Mouse (Mus musculus): ENCODE data around the gene Tfpi. TPM values are rescaled to one million over a fixed set of nuclear protein-coding genes. Genes with fewer than 3 reads are reported as not detected.

The Tfpi gene
- total RNA-seq, 2 experiments from 2014 or later, result 2.3 to 6.9 TPM

DNA sequence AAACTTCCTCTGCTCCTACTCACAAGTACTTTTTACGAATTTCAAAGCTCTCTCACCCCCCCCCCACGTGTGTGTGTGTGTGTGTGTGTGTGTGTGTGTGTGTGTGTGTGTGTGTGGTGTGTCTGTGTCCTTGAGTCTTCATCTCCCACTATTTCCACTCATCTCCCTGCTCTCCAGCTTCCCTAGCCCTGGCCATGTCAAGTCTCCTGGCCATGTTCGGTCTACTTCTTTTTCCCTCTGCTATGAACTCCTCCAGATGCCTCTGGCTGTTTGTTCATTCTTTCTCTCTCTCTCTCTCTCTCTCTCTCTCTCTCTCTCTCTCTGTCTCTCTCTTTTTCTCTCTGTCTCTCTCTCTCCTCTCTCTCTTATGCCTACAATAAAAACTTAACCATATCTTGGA is 444 bp downstream of the Tfpi start:
- no peak for ATAC-seq (replicated peaks; ENCODE audit: low FRiP score, poor library complexity, severe bottlenecking)

DNA sequence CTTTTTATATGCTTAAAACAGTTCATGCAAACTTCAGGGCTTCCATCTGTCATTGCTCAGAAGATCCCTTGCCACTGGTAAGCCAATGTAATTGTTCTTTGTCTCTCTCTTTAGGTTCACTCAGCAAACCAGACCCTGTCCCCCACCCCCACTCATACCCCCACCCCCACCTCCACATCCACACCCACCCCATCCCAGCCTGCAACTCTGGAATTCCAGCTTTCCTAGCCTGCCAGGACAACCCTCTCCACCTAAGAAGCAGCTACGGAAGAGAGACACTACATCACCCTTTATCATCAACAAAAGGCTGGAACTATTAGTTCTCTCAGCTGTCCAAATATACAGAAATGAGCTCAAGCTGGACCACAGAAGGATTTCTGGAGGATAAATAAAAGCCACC is 974 bp downstream of the Tfpi start:
- ATAC-seq (replicated peaks; ENCODE audit: low FRiP score, poor library complexity, severe bottlenecking), result no peak

DNA sequence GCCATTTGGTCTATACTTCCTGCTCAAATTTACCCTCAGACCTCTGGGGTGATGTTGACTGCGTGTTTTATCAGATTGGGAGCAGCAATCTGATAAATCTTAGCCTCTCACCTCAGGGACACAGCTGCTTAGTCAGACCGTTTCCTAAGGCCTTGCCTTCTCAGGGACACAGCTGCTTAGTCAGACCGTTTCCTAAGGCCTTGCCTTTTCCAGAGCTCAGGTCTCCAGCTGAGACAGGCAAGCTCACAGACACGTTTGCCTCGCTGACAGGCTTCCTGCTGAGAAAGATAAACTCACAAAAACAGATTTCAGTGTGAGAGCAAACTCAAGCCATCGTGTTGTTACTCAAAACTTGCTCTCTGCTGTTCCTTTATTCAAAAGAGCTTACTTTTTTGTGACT is 1.9 kb downstream of the Tfpi start:
- no peak for ATAC-seq (replicated peaks; ENCODE audit: low FRiP score, poor library complexity, severe bottlenecking)

DNA sequence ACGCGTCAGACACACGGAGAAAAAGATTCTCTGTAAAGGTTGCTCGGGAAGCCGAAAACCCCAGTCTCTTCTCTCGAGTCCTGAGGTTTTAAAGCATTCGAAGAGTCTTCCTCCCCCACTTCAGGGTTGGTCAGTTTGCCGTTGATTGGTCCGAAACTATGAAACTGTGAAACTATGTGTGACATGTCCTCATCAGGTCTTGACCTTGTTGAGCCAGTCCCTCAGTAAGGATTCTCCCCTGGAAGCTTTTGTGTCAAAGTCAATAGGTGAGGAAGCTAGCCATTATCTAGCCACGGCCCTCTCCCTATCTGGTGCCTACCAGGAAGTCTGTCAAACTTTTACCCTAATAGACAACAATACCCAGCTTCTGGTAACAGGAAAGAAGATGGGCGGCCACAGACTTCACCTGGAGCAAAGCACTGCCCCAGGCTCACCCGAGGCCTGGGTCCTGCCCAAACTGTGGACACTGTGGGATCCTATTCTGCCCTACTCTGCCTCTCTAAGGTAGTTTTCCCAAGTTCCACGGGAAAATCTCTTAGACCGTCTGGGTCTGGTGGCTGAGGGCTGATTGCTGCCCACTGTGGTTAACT is 2.5 kb downstream of the Tfpi start:
- no peak for ATAC-seq (replicated peaks; ENCODE audit: low FRiP score, poor library complexity, severe bottlenecking)

DNA sequence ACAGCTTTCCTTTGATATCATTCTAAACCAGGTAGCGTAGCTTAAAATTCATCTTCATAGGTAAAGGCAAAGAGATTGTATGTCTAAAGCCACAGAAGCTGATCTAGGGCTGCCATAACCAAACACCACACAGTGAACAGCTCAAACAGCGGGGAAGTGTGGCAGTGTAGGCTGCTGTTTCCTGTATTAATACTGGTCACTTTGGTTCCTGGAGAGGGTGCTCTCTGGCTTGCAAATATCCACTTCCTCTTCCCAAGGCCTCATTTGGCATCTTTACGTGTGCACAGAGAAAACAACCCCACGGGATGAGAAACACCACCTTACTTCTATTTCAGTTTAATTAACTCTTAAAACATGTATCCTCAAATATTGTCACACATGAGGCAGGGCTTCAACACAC is 9.2 kb downstream of the Tfpi start:
- ATAC-seq (replicated peaks; ENCODE audit: low FRiP score, poor library complexity, severe bottlenecking), result no peak

DNA sequence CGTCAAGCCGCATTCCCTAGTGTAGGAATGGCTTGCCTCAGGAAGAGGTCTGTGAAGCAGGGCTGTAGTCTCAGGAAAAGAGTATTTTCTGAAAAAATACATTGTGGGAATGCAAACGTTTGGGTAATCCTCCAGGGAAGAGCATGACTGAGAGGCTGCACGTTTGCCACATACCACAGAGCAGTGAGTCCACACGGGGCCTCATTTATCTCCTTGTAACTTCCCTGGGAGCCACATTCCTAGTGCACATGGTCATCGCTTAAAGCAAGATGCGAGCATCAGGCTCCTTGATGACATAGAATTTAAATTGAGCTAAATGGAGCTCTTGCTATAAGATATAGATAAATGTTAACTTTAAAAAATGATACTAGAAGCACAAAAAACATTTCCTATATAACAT is 11.6 kb downstream of the Tfpi start:
- ATAC-seq (replicated peaks; ENCODE audit: low FRiP score, poor library complexity, severe bottlenecking), result no peak

DNA sequence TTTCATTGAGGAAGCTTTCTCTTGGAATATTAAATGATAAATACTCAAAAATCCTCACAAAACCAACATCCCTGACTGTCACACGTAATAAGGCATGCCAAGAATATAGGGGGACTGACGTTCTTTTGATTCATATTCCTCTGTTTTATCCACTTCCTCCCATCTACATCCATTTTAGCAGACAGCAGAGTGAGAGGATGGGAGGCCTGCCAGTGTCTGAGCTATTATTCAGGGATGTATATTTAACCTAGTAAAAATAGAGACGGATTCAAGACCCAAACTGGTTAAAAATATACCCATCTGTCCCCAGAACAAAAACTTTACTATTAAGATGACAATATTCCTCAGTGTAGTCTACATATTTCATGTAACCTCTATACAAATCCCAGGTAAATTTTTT is 14.2 kb downstream of the Tfpi start:
- ATAC-seq (replicated peaks; ENCODE audit: low FRiP score, poor library complexity, severe bottlenecking), result no peak

DNA sequence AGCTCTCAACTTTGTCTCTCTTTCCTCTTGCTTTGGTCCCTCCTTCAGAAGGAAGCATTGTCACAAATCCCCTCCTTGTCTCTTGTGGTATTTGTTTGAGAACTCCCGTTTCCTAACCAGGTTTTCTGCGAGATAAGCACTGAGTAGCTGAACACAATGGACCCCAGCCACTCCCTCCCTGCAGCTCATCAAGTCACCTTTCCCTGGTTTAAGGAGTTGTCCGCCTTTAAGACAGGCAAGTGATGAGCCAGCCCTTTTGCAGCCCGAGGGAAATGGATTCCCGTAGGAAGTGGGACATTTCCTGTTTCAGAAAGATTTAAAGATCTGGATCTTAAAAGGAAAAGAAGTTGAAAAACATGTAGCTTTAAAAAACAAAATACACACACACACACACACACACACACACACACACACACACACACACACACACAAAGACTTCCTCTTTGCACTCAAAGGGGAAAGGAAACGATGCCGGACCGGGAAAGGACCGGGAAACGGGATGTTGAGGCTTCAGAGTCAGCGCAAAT is 16.9 kb downstream of the Tfpi start:
- ATAC-seq (replicated peaks; ENCODE audit: low FRiP score, poor library complexity, severe bottlenecking), result no peak

DNA sequence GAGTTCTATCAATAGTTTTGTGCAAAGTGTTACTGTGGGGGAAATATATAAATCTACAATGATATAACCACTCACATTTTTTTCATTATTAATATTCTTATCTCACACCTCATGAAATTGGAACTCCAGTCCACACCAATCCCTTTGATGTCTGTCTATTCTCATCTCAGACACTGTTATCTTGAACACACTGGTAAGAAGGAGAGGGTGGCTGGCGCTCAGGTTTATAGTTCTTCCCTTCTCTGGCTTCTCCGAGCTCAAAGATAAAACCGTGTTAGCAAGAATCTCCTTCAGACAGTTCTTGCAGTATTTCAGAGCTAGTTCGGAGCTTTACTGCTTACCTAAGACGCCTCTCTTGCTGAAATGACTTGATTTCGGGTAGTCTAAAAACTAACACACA is 19.4 kb downstream of the Tfpi start:
- no peak for ATAC-seq (replicated peaks; ENCODE audit: low FRiP score, poor library complexity, severe bottlenecking)

DNA sequence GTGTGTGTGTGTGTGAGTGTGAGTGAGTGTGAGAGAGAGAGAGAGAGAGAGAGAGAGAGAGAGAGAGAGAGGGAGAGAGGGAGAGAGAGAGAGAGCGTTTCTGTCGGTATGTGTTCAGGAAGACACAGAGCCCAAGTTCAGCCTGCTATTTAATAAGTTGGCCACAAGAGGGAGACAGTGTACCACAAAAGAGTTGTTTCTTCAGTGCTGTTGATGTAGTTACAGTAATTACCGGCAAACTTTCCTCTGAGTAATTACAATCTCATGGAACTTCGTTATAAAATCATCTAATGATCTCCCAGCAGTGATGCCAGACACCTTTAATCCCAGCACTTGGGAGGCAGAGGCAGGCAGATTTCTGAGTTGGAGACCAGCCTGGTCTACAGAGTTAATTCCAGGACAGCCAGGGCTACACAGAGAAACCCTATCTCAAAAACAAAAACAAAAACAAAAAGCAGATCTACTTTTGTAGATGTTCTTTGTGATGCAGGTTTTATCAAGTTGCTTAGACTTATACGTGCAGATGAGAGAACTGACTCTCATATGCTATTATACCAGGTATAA is 21.3 kb downstream of the Tfpi start:
- peak; percentile 92 for ATAC-seq (replicated peaks; ENCODE audit: low FRiP score, poor library complexity, severe bottlenecking)

DNA sequence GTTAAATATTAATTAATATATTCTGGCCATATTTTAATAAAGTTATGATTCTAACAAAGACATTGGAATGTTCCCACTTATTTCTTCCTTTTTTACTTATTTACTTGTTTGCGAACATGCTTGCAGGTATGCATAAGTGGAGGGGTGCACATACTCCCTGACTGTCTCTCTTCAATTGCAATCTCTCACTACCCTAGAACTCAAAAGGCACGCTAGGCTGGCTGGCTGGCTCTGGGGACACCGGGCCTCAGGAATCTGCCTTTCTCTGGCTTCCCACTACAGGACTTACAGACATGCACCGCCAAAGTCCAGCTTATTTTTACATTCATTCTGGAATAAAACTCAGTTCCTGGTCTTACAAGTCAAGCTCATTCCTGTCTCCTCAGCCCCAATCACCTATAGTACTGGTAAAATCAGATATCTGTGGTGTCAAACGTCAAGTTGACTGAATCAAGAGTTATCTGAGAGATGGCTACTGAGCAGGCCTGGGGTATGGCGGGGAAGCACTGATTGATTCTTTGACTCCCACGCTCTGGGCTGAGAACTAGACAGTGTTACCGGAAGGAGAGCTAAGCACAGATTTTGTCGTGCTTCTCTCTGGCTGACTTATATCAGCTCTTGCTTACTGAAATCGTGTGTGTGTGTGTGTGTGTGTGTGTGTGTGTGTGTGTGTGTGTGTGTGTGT is 21.9 kb downstream of the Tfpi start:
- ATAC-seq (replicated peaks; ENCODE audit: low FRiP score, poor library complexity, severe bottlenecking), result 0 out of 2 replicates have a peak, but pooled peaks have one; percentile 11

DNA sequence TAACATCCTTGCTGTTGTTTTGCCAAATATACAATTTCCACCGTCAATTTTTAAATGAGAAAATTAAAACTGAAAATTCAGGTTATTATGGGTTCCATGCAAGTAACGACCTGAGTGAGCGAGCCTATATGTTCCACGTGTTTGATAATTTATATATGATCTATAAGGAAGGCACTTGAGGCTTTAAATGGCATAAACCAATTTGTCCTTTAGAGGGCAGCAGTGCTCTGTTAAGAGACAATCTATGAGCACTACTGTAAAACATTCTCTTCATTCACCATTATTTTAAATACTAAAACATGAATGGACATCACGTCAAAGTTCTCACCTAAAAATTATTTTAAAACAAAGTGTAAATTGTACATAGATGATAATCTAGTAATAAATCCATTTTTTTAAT is 22.5 kb downstream of the Tfpi start:
- peak; percentile 79; the same call in 1 of the 2 replicates for ATAC-seq (replicated peaks; ENCODE audit: low FRiP score, poor library complexity, severe bottlenecking)

DNA sequence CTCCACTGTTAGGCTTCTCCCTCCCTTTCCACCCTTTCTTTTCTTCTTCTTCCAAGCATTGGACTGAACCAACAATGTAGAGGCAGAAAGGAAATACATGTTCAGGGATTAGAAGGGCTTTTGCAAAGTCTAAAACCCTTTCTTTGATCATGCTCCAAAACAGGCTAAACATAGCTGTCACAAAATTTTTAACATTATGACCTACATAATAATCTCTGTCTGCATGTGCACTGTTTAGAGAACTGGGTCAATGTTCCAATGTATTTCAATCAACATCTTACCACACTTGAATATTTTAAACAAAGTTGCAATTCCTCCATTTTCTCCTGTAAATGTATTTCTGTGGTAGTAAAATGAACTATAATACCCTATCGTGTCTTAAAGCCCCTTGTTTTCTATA is 31.1 kb downstream of the Tfpi start:
- ATAC-seq (replicated peaks; ENCODE audit: low FRiP score, poor library complexity, severe bottlenecking), result no peak

DNA sequence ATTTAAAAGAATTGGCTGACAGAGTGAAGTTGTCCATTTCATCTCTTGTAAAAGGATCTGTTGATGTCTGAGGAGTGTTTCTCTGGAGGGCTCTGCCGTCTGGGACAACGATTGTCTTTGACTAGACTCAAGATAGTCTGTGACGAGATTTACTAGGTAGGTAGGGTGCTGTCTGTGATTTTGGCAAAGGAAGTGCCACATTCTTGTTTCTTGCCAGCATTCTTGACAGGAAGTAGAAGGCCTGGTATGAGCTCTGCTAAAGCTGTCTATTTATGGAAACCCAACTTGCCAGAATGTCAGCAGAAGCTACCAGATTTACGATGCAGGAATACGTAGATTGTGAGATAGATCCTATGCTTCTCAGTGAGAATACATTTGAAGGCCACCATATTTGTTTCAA is 34.6 kb downstream of the Tfpi start:
- no peak for ATAC-seq (replicated peaks; ENCODE audit: low FRiP score, poor library complexity, severe bottlenecking)

DNA sequence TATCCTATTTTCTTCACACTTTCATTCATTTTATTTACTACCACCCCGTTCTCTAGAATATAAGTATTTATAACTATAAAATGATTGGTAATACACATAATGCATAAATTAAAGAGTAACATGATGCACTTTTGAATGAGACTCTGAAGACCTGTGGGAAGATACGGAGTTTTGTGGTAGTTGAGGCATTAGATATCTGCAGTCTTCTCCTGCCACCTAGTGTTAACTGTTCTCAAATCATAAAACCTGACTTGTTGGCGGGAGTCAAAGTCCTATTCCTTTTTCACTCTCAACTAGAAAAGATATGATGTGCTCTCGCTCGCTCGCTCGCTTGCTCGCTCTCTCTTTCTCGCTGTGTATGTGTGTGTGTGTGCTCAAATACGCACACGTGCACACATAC is 46.9 kb downstream of the Tfpi start:
- ATAC-seq (replicated peaks; ENCODE audit: low FRiP score, poor library complexity, severe bottlenecking), result no peak

DNA sequence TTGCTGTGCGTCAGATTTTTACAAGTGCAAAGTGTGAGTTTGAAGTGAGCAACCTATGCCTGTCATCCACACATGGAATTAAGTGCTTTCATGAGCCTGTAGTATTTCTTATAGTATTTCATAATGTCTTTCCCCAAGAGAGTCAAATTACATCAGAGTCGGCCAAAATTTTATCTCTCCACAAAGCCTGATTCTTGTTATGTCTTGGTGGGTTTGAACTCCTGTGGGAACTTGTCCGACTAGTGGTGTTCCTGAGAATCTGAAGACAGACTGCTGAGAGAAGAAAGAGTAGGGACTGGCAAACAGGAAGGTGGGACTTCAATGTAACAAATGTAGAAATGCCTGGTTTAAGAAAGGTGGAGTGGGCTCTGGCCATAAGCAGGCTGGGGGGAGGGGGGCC is 47.7 kb downstream of the Tfpi start:
- no peak for ATAC-seq (replicated peaks; ENCODE audit: low FRiP score, poor library complexity, severe bottlenecking)

DNA sequence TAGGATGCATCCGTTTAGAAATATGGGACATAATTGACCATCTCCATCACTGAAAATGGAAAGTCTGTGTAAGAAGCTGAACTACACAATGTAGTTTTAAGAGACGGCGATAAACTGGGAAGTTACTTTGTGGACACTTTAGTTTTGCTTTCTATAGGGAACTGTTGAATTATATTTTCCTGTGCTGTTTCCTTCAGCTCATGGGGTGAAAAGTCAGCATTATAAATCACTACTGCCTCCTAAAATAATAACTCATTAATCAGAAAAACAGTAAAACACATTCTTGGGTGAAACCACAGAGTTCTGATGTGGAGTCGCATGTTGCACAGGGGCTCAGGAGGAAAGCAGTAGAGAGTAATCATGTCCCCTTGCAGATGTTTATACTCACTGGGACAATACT is 50.0 kb downstream of the Tfpi start:
- ATAC-seq (replicated peaks; ENCODE audit: low FRiP score, poor library complexity, severe bottlenecking), result no peak

DNA sequence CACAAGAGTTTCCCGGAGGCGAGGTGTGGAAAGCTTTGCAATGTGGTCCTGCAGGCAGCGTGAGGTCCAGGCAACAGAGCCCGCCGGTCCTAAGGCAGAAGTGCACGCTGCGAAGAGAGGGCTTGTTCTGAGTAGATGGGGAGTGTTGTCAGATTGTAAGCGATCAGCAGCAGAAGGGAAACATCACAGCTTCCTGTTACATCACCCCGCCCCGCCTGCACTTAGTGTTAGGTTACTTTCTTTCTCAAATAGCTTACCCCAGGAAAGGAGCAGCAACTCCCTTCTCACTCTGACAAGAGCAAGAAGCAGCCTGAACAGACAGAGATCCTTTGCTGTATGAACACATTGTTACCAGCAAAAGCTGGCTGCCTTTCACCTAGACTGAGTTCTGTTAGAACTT is 51.4 kb downstream of the Tfpi start, which contains the start of gene Calcrl:
Calcrl (minus strand) TSS at position 274 of the 400 bp plus-strand sequence.
- ATAC-seq (replicated peaks; ENCODE audit: low FRiP score, poor library complexity, severe bottlenecking), result peak; percentile 84

DNA sequence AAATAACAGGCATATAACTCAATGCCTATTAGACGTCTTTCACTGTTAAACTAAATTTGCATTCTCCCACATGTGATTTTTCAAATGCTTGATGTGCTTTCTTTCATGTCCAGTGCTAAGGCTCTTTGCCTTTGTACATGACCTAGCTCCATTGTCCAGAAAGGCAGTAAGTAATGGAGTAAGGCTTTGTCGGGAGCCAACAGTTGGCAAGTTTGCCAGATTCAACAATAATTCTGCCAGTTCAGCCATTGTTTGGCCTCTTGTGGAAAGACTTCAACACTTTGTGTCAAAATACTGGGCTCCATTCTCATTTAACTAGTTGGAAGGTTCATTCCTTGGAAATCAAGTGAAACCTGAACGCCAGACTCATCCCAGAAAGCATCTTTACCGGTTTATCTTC is 60.1 kb downstream of the Tfpi start:
- ATAC-seq (replicated peaks; ENCODE audit: low FRiP score, poor library complexity, severe bottlenecking), result no peak

DNA sequence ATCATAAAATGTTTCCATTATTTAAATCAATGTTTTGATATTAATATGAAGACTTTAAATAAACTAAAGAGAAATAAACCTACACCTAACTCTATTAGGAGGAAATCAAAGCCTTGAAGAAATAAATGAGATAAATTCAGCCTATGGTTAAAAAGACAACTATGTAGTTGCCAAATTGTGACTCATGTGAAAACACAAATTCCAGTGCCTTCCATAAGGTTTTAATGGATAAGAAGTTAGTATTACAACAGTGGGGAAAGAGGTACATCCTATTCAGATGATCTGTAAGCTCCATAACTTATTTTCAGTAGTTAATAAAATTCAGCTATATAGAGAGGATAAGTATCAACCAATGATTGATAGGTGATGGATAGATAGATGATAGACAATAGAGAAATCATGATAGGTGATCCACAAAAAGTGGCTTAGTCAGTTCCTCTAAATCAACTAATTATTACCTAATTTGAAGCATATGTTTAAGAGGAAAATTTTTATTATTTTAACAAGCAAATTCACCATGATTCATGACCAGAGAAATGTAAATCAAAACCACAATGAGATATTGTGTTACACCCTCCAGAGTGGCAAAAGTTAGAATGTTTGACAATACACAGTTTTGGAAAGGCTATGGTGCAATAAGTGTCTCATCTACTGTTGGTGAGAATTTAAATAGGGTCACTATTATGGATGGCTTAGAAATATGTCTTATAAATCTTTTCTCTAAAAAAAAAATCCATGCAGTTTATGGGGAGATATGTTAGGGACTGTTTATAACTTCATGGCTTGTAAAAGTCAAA is 66.6 kb downstream of the Tfpi start:
- ATAC-seq (replicated peaks; ENCODE audit: low FRiP score, poor library complexity, severe bottlenecking), result no peak

DNA sequence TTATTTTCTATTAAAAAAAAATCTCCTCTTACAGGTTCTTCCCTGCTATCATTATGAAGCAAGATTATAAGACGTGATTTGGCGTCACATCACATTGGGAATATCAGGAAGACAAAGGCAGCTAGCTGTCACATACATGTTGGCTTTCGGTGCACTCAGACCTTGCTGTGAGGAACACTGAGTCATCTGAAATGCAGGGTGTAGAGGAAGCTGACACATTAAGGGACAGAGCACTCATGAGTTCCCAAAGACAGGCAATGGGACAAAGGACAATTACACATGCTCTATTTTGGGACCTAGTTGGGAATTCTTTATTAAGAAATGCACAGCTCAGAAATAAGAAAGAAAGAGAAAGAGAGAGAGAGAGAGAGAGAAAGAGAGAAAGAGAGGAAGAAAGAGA is 71.7 kb downstream of the Tfpi start:
- no peak for ATAC-seq (replicated peaks; ENCODE audit: low FRiP score, poor library complexity, severe bottlenecking)

All from erythroblast, adult 5-6 weeks (primary cell).